Mouse (Mus musculus): Measurements from ENCODE around the gene Mob4.
"Not testable (repeated sequence)": the region's sequence is repeated elsewhere in the genome, so short reads cannot be mapped to it uniquely, and the experiment has no call there.

Gene Mob4

GRCm38 (mm10) chr1:55130943-55131401, at the start of gene Mob4:
Mob4 (plus strand) TSS chr1:55131231.
- DNase-seq (ENCODE audit: low read depth, low spot score): peak; percentile 96

- peak; percentile 57 for DNase-seq (ENCODE audit: low read depth, low spot score)
Measured at GRCm38 (mm10) chr1:55082106-55082505, 48.9 kb upstream of the Mob4 start.

DNA sequence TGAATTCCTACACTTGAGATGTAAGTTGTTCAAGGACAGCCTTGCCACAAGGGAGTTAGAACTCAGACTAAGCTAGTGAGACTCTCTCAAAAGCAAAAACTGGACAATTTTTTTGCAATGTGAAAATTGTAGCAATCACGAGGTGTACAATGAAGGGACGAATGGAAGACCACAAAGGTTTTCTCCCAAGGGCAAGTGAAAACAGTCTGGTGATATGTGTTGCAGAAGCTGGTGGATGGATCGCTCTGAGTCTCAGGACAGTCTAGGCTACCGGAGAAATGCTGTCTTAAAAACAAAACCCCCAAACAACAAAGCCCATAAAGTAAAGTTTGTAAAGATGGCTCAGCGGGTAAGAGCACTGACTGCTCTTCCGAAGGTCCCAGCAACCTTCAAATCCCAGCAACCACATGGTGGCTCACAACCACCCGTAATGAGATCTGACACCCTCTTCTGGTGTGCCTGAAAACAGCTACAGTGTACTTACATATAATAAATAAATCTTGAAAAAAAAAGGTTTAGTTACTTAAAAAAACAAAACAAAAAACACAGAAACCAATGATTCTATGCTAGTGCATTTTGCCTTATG, 45.2 kb upstream of the Mob4 start:
- no peak for DNase-seq (ENCODE audit: low read depth, low spot score)

- no peak for DNase-seq (ENCODE audit: low read depth, low spot score)
Measured at GRCm38 (mm10) chr1:55086868-55087400, 44.1 kb upstream of the Mob4 start.

GRCm38 (mm10) chr1:55087401-55087904, 43.6 kb upstream of the Mob4 start:
- DNase-seq (ENCODE audit: low read depth, low spot score): no peak

DNA sequence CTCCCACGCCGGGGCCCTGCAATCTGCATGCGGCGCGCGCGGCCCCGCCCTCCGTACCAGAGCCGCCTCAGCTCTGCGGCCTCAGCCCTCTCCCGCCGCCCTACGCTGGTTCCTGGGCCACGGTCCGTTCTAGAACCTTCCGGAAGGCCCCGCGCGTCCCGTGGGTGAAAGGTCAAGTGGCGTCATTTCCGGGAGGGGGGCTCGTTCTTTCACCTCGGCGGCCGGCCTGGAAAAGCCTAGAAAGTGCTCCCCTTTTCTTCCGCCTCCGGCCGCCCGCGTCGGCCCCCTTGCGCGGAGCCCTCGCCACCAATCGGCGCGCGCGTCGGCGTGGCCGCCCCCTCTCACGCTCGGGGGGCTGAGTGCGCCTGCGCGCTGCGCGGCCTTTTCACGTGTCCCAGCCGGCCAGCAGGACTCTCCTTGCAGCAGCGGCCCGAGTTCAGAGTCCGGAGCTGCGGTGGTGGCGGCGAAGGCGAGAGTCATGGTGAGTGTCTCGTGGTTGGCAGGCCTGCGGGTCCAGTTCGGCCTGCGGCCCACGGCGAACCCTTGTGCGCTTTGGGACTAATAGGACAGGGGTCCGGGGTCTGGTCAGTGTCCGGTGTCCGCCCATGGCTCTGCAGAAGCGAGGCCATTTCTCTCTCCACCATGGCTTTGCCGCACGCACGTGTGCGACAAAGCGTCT, 43.0 kb upstream of the Mob4 start, which contains the start of the genes Hspe1 and Hspd1:
Gene Hspe1, plus strand, starts transcription at position 201 of the 679 bp plus-strand sequence.
Gene Hspd1, minus strand, starts transcription at position 312 of the 679 bp plus-strand sequence.
- DNase-seq (ENCODE audit: low read depth, low spot score): peak; percentile 98

- no peak for DNase-seq (ENCODE audit: low read depth, low spot score)
Measured at GRCm38 (mm10) chr1:55088611-55089497, 42.2 kb upstream of the Mob4 start.

DNA sequence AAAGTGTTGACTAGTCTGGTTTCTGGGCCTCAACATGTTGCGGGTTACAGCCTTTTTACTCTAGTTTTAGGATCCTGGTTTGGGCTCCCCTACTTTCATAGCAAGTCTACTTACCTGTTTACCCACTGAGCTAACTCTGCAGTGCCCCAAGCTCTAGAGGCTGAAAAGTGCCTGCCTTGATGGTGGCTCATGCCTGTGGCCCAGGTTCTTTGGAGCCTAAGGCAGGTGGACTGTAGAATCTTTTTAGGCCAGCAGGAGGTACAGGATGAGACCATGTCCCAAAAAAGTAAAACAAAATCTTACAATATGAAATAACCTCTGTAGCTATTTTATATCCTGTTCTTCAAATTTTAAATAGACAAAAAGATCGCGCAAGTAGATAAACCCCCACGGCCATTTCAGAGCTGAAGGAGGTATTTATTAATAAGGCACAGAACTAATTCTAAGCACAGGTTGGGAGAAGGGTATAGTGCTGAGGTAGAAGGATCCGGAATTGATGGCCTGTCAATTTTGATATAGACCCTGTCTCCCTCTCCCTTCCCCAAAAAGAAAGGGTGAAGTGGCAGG, 41.5 kb upstream of the Mob4 start:
- peak; percentile 39 for DNase-seq (ENCODE audit: low read depth, low spot score)

DNA sequence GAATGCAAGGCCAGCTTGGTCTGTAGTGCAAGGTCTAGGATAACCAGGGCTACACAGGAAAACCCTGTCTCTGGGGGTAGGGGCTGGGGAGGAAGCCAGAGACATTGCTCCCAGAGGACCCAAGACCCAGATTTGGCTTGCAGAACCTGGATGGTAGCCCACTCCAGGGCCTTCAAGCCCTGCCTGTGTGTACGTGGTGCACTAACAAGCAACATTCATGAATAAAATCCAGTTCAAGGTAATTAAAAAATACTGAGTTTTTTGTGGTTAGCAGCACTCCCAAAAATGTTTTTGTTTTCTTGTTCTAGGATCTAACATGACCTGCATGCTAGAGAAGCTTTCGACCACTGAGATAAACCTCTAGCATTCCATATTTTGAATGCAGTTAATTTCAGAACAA, 39.0 kb upstream of the Mob4 start:
- DNase-seq (ENCODE audit: low read depth, low spot score): no peak

GRCm38 (mm10) chr1:55092469-55092868, 38.6 kb upstream of the Mob4 start:
- DNase-seq (ENCODE audit: low read depth, low spot score): no peak

DNA sequence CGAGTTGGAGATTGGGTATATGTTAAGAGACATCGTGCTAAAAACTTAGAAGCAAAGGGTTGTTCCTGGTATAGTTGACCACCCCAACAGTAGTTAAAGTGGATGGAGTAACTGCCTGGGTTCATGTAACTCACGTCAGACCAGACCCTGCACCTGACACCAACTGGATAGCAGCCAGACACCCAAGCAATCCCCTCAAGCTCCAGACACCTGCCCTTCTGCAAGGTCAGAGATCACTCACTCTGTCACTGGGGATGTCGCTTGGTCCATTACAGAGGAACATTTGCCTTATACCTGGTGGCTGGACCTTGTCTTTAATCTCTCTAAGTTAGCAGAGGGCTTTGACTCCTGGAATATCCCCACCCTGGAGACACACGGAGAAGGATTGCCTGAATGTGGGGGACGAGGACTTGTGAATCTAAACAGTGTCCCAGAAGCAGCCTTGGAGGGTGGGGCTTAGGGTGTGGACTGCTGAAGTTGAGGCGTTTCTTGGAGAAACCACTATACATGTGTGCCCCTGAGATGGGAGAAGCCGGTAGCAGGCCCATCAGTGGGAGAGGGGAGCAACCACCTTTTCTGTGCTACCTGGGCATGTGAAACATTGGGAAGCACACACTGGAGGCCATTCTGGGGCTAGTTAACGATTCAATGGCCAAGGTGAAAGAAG, 24.0 kb upstream of the Mob4 start:
- DNase-seq (ENCODE audit: low read depth, low spot score): no peak

DNA sequence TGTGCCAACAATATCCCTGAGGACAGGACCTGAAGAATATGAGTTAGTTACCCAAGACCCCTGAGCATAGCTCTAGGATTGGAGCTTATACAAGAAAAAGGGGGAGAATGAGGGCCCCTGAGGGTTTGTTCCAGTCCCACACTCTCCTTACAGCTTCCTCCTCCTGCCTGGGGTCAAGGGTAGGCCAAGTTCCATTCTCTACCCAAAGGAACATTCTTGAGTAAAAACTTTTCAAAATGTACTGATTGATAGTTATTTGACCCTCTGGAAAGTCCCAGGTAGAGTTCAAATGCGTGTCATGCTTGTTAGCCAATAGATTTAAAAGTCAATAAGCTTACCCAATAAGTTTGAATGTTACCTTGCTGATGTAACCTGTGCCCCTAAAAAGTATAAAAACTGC, 23.4 kb upstream of the Mob4 start:
- no peak for DNase-seq (ENCODE audit: low read depth, low spot score)

DNA sequence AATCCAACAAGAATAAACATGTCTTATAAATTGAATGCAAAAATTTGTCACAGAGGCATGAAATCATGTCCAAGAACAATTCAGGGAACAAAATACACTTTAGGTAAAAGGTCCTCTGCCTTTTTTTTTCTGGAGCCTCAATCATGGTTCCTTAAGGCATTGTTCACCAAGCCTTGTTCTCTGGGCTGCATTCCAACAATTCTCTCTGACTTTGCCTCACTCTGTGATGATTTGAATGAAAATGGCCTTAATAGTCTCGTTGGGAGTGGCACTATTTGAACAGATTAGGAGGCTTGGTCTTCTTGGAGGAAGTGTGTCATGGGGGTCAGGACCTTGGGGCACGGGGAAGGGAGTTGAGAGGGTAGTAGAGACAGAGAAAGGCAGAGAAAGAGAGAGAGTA, 22.6 kb upstream of the Mob4 start:
- DNase-seq (ENCODE audit: low read depth, low spot score): no peak

- DNase-seq (ENCODE audit: low read depth, low spot score): no peak
Measured at GRCm38 (mm10) chr1:55109066-55109766, 21.8 kb upstream of the Mob4 start.

DNA sequence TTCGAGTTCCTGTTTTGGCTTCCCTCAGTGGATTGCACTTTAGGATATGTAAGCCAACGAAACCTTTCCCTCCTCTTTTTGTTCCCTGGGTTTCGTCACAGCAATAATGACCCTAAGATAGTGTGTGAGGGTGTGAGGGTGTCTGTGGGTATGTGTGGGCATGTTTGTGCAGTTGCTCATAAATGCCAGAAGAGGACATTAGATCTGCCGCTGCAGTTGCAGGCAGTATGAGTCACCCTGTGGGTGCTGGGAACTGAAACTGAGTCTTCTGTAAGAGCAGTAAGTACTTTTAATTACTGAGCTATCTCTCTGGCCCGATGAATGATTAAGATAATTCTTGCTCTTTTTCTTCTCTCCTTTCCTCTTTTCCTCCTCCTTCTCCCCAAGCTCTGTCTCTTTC, 8.0 kb upstream of the Mob4 start:
- DNase-seq (ENCODE audit: low read depth, low spot score): no peak

DNA sequence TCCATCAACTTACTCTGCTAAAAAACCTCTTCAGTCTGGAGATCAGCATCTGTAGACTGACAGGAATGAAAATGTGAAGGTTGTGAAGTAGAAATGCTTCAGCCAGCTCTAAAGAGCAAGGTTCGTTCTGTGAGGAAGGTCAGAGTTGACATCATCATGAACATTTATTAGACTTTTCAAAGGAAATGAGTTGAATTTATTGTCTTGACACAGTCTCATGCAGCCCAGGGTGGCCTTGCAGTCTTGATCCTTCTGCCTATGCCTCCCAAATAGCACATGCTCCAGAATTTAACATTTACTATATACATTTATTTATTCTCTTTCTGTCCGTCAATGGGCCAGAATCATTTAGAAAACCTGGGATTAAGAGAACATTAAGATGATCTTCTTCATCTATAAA, 7.5 kb upstream of the Mob4 start:
- no peak for DNase-seq (ENCODE audit: low read depth, low spot score)

GRCm38 (mm10) chr1:55124136-55124535, 6.9 kb upstream of the Mob4 start:
- not testable (repeated sequence) for DNase-seq (ENCODE audit: low read depth, low spot score)

- DNase-seq (ENCODE audit: low read depth, low spot score): peak; percentile 7
Measured at GRCm38 (mm10) chr1:55129716-55130115, 1.3 kb upstream of the Mob4 start.

DNA sequence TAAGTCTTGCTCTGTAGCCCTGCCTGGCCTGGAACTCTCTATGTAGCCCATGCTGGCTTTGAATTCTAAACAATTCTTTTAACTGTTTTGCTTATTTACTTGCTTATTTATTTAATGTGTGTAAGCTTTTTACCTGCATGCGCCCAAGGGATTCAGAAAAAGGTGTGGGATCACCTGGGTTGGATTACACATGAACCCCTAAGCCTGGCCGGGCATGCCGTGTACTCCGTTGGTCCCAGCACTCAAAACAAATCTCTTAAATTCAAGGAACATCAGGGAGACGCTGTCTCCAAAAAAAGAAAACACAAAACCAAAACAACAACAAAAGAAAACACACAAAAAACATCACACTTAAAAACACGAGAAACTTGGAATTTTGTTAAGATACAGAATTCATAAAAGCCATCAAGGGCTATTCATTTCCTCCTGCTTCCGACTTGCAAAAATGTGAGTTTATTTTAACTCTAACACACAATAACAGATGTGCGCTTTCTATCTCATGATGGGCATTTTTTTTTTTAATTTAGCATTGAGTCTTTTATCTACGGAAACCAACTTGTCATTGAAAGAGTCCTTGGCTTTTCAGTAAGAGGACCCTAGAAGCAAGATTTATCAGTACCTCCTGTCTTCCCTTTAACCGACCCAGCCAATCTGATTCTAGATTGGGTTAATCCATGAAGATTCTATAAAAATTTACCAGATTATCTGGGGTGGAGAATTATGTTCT, 678 bp upstream of the Mob4 start:
- DNase-seq (ENCODE audit: low read depth, low spot score): peak; percentile 13

Data from CD4-positive, CD25-positive, alpha-beta regulatory T cell, adult 2 months (primary cell).